Mouse (Mus musculus): ENCODE measurements around the gene Tas1r3. TPM values are rescaled to one million over a fixed set of nuclear protein-coding genes. Genes with fewer than 3 reads are reported as not detected.

The Tas1r3 gene
- total RNA-seq, 2 experiments from 2014 or later, result 0.26 to 0.34 TPM

Small RNA genes lying within 50 kb of the gene (microRNA-seq; reads per million reads assigned to microRNA genes)
- not detected for gene Gm22991

Other genes starting within 250 kb of the Tas1r3 start
- 10 to 100 TPM; 35.8 to 44.0 TPM for gene Cdk11b, start 238.5 kb downstream of the Tas1r3 start, total RNA-seq (2021)
- not detected for gene Gm10563, start 218.0 kb downstream of the Tas1r3 start, total RNA-seq (2021)
- 10 to 100 TPM; 30.1 to 37.9 TPM for gene Mmp23, start 210.0 kb downstream of the Tas1r3 start, total RNA-seq (2021)
- 10 to 100 TPM; 25.9 to 27.1 TPM for gene Mib2, start 194.2 kb downstream of the Tas1r3 start, total RNA-seq (2021)
- 10 to 100 TPM in 1 of 2 experiments, 1 to 10 TPM in 1; 9.8 to 10.4 TPM for gene Fndc10, start 169.0 kb downstream of the Tas1r3 start, total RNA-seq (2021)
- 10 to 100 TPM; 61.5 to 63.0 TPM for gene Ssu72, start 158.6 kb downstream of the Tas1r3 start, total RNA-seq (2021)
- 1 to 10 TPM; 1.3 to 1.5 TPM for gene Tmem240, start 128.6 kb downstream of the Tas1r3 start, total RNA-seq (2021)
- gene Atad3a, start 102.3 kb downstream of the Tas1r3 start, total RNA-seq (2021), result 10 to 100 TPM; 44.4 to 46.1 TPM
- 10 to 100 TPM; 23.4 to 26.4 TPM for gene Vwa1, start 88.7 kb downstream of the Tas1r3 start, total RNA-seq (2021)
- 1 to 10 TPM; 3.8 to 5.1 TPM for gene Tmem88b, start 77.5 kb downstream of the Tas1r3 start, total RNA-seq (2021)
- gene Ankrd65, start 72.9 kb downstream of the Tas1r3 start, total RNA-seq (2021), result under 1 TPM in 1 of 2 experiments, not detected in 1; 0.39 TPM
- gene Mrpl20, start 60.5 kb downstream of the Tas1r3 start, total RNA-seq (2021), result 10 to 100 TPM; 61.5 to 67.5 TPM
- 10 to 100 TPM; 58.0 to 71.0 TPM for gene Ccnl2, start 50.9 kb downstream of the Tas1r3 start, total RNA-seq (2021)
- gene Aurkaip1, start 32.1 kb downstream of the Tas1r3 start, total RNA-seq (2021), result 10 to 100 TPM; 80.6 to 80.9 TPM
- gene Mxra8, start 23.7 kb downstream of the Tas1r3 start, total RNA-seq (2021), result 100 to 1,000 TPM; 138 to 147 TPM
- 10 to 100 TPM; 82.1 to 85.1 TPM for gene Dvl1, start 16.0 kb downstream of the Tas1r3 start, total RNA-seq (2021)
- gene Cptp, start 6.1 kb upstream of the Tas1r3 start, total RNA-seq (2021), result 10 to 100 TPM; 14.0 to 17.6 TPM
- gene Ints11, start 6.2 kb upstream of the Tas1r3 start, total RNA-seq (2021), result 10 to 100 TPM; 22.0 to 25.2 TPM
- gene Pusl1, start 28.4 kb upstream of the Tas1r3 start, total RNA-seq (2021), result 10 to 100 TPM; 27.4 to 30.1 TPM
- gene Acap3, start 28.5 kb upstream of the Tas1r3 start, total RNA-seq (2021), result 10 to 100 TPM; 30.1 to 31.6 TPM
- 10 to 100 TPM; 59.6 to 74.0 TPM for gene Ube2j2, start 80.5 kb upstream of the Tas1r3 start, total RNA-seq (2021)
- 10 to 100 TPM; 24.0 to 36.0 TPM for gene C1qtnf12, start 99.0 kb upstream of the Tas1r3 start, total RNA-seq (2021)
- 1 to 10 TPM; 4.8 to 6.0 TPM for gene B3galt6, start 129.3 kb upstream of the Tas1r3 start, total RNA-seq (2021)
- 100 to 1,000 TPM; 116 to 117 TPM for gene Sdf4, start 129.5 kb upstream of the Tas1r3 start, total RNA-seq (2021)
- gene Tnfrsf4, start 150.5 kb upstream of the Tas1r3 start, total RNA-seq (2021), result 1 to 10 TPM in 1 of 2 experiments, under 1 TPM in 1; 0.93 to 1.4 TPM
- under 1 TPM; 0.62 to 0.66 TPM for gene Tnfrsf18, start 162.8 kb upstream of the Tas1r3 start, total RNA-seq (2021)
- not detected for gene Ttll10, start 196.1 kb upstream of the Tas1r3 start, total RNA-seq (2021)
- 10 to 100 TPM in 1 of 2 experiments, 1 to 10 TPM in 1; 9.8 to 12.1 TPM for gene 9430015G10Rik, start 246.6 kb upstream of the Tas1r3 start, total RNA-seq (2021)